Mouse (Mus musculus): ENCODE results near the gene Ubl4b.

- no peak for TF ChIP-seq CTCF (IDR thresholded peaks at IDR 0.05; ENCODE audit: control insufficient read depth, insufficient read depth, insufficient read length)
- TF ChIP-seq MAX (IDR thresholded peaks at IDR 0.05): no peak
- no peak for TF ChIP-seq USF1 (IDR thresholded peaks at IDR 0.05; ENCODE audit: low read depth)
- TF ChIP-seq MYOG (IDR thresholded peaks at IDR 0.05; ENCODE audit: control insufficient read depth, extremely low read depth, insufficient read length): no peak
- TF ChIP-seq MYOD1 (IDR thresholded peaks at IDR 0.05; ENCODE audit: control insufficient read depth, insufficient read length, low read depth): no peak
- TF ChIP-seq FOSL1 (IDR thresholded peaks at IDR 0.05; ENCODE audit: insufficient read depth, low read length, poor library complexity, severe bottlenecking): no peak
- no peak for TF ChIP-seq CEBPB (IDR thresholded peaks at IDR 0.05; ENCODE audit: low read depth)
Measured at GRCm38 (mm10) chr3:107583893-107584292, 29.0 kb upstream of the Ubl4b start.
